Mouse (Mus musculus) midbrain, embryonic 12.5 days (tissue): ENCODE measurements around the gene Scgb1a1. TPM values are rescaled to one million over a fixed set of nuclear protein-coding genes. Genes with fewer than 3 reads are reported as not detected.

ENCODE experiments used
- polyA plus RNA-seq: library from polyadenylated mRNA; unstranded; fragments of >200 nt; fragmentation: Nextera tagmentation; extraction: Ambion mirVana; gene quantifications from 2 replicates; pipeline ENCODE4 v1.2.1, GENCODE M21; 2016

Scgb1a1 gene
- polyA plus RNA-seq, 1 experiment from 2014 or later = not detected

Other genes with a start within 250 kb of the Scgb1a1 start
- gene Gng3, start 248.8 kb downstream of the Scgb1a1 start, polyA plus RNA-seq = 174 and 180 TPM in 2 replicates
- 0.55 and 0.62 TPM in 2 replicates for gene Lrrn4cl, start 237.2 kb downstream of the Scgb1a1 start, polyA plus RNA-seq
- 172 and 175 TPM in 2 replicates for gene Ubxn1, start 216.5 kb downstream of the Scgb1a1 start, polyA plus RNA-seq
- 59.6 and 63.5 TPM in 2 replicates for gene Uqcc3, start 207.0 kb downstream of the Scgb1a1 start, polyA plus RNA-seq
- 92.7 and 97.2 TPM in 2 replicates for gene Lbhd1, start 204.2 kb downstream of the Scgb1a1 start, polyA plus RNA-seq
- not detected in 2 replicates for gene Gm49403, start 204.0 kb downstream of the Scgb1a1 start, polyA plus RNA-seq
- gene 1810009A15Rik, start 199.1 kb downstream of the Scgb1a1 start, polyA plus RNA-seq = 81.0 and 87.1 TPM in 2 replicates
- not detected in 2 replicates for gene Gm49416, start 199.0 kb downstream of the Scgb1a1 start, polyA plus RNA-seq
- 46.2 and 46.6 TPM in 2 replicates for gene Ints5, start 195.0 kb downstream of the Scgb1a1 start, polyA plus RNA-seq
- 111 and 115 TPM in 2 replicates for gene Ganab, start 189.9 kb downstream of the Scgb1a1 start, polyA plus RNA-seq
- 71.9 and 72.5 TPM in 2 replicates for gene B3gat3, start 167.6 kb downstream of the Scgb1a1 start, polyA plus RNA-seq
- 2.1 and 2.2 TPM in 2 replicates for gene Rom1, start 158.6 kb downstream of the Scgb1a1 start, polyA plus RNA-seq
- 14.9 and 15.8 TPM in 2 replicates for gene Eml3, start 158.4 kb downstream of the Scgb1a1 start, polyA plus RNA-seq
- gene Mta2, start 146.1 kb downstream of the Scgb1a1 start, polyA plus RNA-seq = 189 and 192 TPM in 2 replicates
- 34.0 and 34.2 TPM in 2 replicates for gene Tut1, start 134.1 kb downstream of the Scgb1a1 start, polyA plus RNA-seq
- gene Eef1g, start 120.9 kb downstream of the Scgb1a1 start, polyA plus RNA-seq = 338 and 351 TPM in 2 replicates
- 7.6 and 12.2 TPM in 2 replicates for gene Ahnak, start 98.7 kb downstream of the Scgb1a1 start, polyA plus RNA-seq
- gene Asrgl1, start 47.7 kb upstream of the Scgb1a1 start, polyA plus RNA-seq = 14.5 and 15.0 TPM in 2 replicates